Mouse (Mus musculus): Measurements from ENCODE around the gene Zswim8. TPM values are rescaled to one million over a fixed set of nuclear protein-coding genes. Genes with fewer than 3 reads are reported as not detected.

Gene Zswim8
- polyA plus RNA-seq, 1 experiment from 2014 or later, result 21.6 TPM

GRCm38 (mm10) chr14:20663601-20664000 is 43.8 kb upstream of the Zswim8 start:
- Histone ChIP-seq H3K9ac (replicated peaks; ENCODE audit: low read length) (peak overlapping the region; percentile 9; the same call in 1 of the 2 replicates), H3K27me3 (ENCODE audit: control insufficient read depth, insufficient read depth, low read length) (peaks cover 2% of the 10 kb centered on the region; the same call in 1 of the 2 replicates), H3K9me3 (replicated peaks; ENCODE audit: control insufficient read depth, low read length) (no peaks in the 10 kb centered on the region), H3K4me1 (ENCODE audit: control insufficient read depth, insufficient read depth, low read length) (no peaks in the 10 kb centered on the region), H3K27ac (replicated peaks; ENCODE audit: low read depth, low read length) (no peak overlapping the region), H3K4me3 (ENCODE audit: low read depth, low read length) (no peak overlapping the region), H3K4me2 (ENCODE audit: low read depth, low read length) (no peak overlapping the region), H3K36me3 (replicated peaks; ENCODE audit: control insufficient read depth, insufficient read depth, low read depth, low read length) (no peaks in the 10 kb centered on the region)
- no peak for ATAC-seq (replicated peaks; ENCODE audit: insufficient number of reproducible peaks, low FRiP score, low TSS enrichment, low read depth)
- 70% methylated on average over 2 of the region's 2 CpGs for WGBS
- DNase-seq (ENCODE audit: low spot score), result no peak

GRCm38 (mm10) chr14:20664436-20664835 is 42.9 kb upstream of the Zswim8 start:
- Histone ChIP-seq H3K27me3 (ENCODE audit: control insufficient read depth, insufficient read depth, low read length) (peaks cover 2% of the 10 kb centered on the region; the same call in 1 of the 2 replicates), H3K9me3 (replicated peaks; ENCODE audit: control insufficient read depth, low read length) (no peaks in the 10 kb centered on the region), H3K4me2 (ENCODE audit: low read depth, low read length) (no peak overlapping the region), H3K9ac (replicated peaks; ENCODE audit: low read length) (peak overlapping the region; percentile 25; the same call in 1 of the 2 replicates), H3K27ac (replicated peaks; ENCODE audit: low read depth, low read length) (no peak overlapping the region), H3K4me1 (ENCODE audit: control insufficient read depth, insufficient read depth, low read length) (no peaks in the 10 kb centered on the region), H3K4me3 (ENCODE audit: low read depth, low read length) (no peak overlapping the region), H3K36me3 (replicated peaks; ENCODE audit: control insufficient read depth, insufficient read depth, low read depth, low read length) (no peaks in the 10 kb centered on the region)
- DNase-seq (ENCODE audit: low spot score) (peak; percentile 6), ATAC-seq (replicated peaks; ENCODE audit: insufficient number of reproducible peaks, low FRiP score, low TSS enrichment, low read depth) (no peak)
- 59% methylated on average over 3 of the region's 3 CpGs for WGBS

GRCm38 (mm10) chr14:20667469-20667868 is 39.9 kb upstream of the Zswim8 start:
- 59% methylated on average over 1 of the region's 1 CpGs for WGBS
- Histone ChIP-seq H3K4me1 (ENCODE audit: control insufficient read depth, insufficient read depth, low read length) (no peaks in the 10 kb centered on the region), H3K4me3 (ENCODE audit: low read depth, low read length) (no peak overlapping the region), H3K9me3 (replicated peaks; ENCODE audit: control insufficient read depth, low read length) (no peaks in the 10 kb centered on the region), H3K4me2 (ENCODE audit: low read depth, low read length) (no peak overlapping the region), H3K27ac (replicated peaks; ENCODE audit: low read depth, low read length) (no peak overlapping the region), H3K27me3 (ENCODE audit: control insufficient read depth, insufficient read depth, low read length) (no peaks in the 10 kb centered on the region), H3K36me3 (replicated peaks; ENCODE audit: control insufficient read depth, insufficient read depth, low read depth, low read length) (no peaks in the 10 kb centered on the region), H3K9ac (replicated peaks; ENCODE audit: low read length) (no peak overlapping the region)
- no peak for ATAC-seq (replicated peaks; ENCODE audit: insufficient number of reproducible peaks, low FRiP score, low TSS enrichment, low read depth)
- DNase-seq (ENCODE audit: low spot score), result no peak

- H3K9ac ChIP-seq (replicated peaks; ENCODE audit: low read length), result no peak within 1 kb of the TSS
- H3K27me3 ChIP-seq (ENCODE audit: control insufficient read depth, insufficient read depth, low read length), result no peaks in the 10 kb centered on the region
Observed at GRCm38 (mm10) chr14:20668154-20668810, 39.1 kb upstream of the Zswim8 start, which contains the start of gene Synpo2l. TSS of gene Synpo2l (minus strand) at chr14:20668354.

GRCm38 (mm10) chr14:20672990-20673389 is 34.4 kb upstream of the Zswim8 start:
- no peaks in the 10 kb centered on the region for H3K27me3 ChIP-seq (ENCODE audit: control insufficient read depth, insufficient read depth, low read length)
- H3K36me3 ChIP-seq (replicated peaks; ENCODE audit: control insufficient read depth, insufficient read depth, low read depth, low read length), result 0 out of 2 replicates have a peak, but pooled peaks cover 2% of the 10 kb centered on the region
- H3K4me2 ChIP-seq (ENCODE audit: low read depth, low read length), result no peak overlapping the region
- ATAC-seq (replicated peaks; ENCODE audit: insufficient number of reproducible peaks, low FRiP score, low TSS enrichment, low read depth) (no peak), DNase-seq (ENCODE audit: low spot score) (peak; percentile 49)
- no peak overlapping the region for H3K27ac ChIP-seq (replicated peaks; ENCODE audit: low read depth, low read length)
- WGBS, result 90% methylated on average over 2 of the region's 2 CpGs
- no peaks in the 10 kb centered on the region for H3K4me1 ChIP-seq (ENCODE audit: control insufficient read depth, insufficient read depth, low read length)
- no peak overlapping the region for H3K9ac ChIP-seq (replicated peaks; ENCODE audit: low read length)
- no peaks in the 10 kb centered on the region for H3K9me3 ChIP-seq (replicated peaks; ENCODE audit: control insufficient read depth, low read length)
- no peak overlapping the region for H3K4me3 ChIP-seq (ENCODE audit: low read depth, low read length)

More at GRCm38 (mm10) chr14:20668154-20668810, 39.1 kb upstream of the Zswim8 start, which contains the start of gene Synpo2l:
- Histone ChIP-seq H3K4me1 (ENCODE audit: control insufficient read depth, insufficient read depth, low read length) (no peaks in the 10 kb centered on the region), H3K36me3 (replicated peaks; ENCODE audit: control insufficient read depth, insufficient read depth, low read depth, low read length) (no peaks in the 10 kb centered on the region), H3K4me3 (ENCODE audit: low read depth, low read length) (no peak within 1 kb of the TSS), H3K9me3 (replicated peaks; ENCODE audit: control insufficient read depth, low read length) (no peaks in the 10 kb centered on the region), H3K4me2 (ENCODE audit: low read depth, low read length) (no peak within 1 kb of the TSS), H3K27ac (replicated peaks; ENCODE audit: low read depth, low read length) (no peak within 1 kb of the TSS)
- no peak for DNase-seq (ENCODE audit: low spot score)
- 81% methylated on average over 8 of the region's 8 CpGs for WGBS
- ATAC-seq (replicated peaks; ENCODE audit: insufficient number of reproducible peaks, low FRiP score, low TSS enrichment, low read depth), result no peak

GRCm38 (mm10) chr14:20673735-20674063 is 33.7 kb upstream of the Zswim8 start:
- no peaks in the 10 kb centered on the region for H3K4me1 ChIP-seq (ENCODE audit: control insufficient read depth, insufficient read depth, low read length)
- WGBS, result 8% methylated on average over 13 of the region's 13 CpGs
- H3K9me3 ChIP-seq (replicated peaks; ENCODE audit: control insufficient read depth, low read length), result no peaks in the 10 kb centered on the region
- ATAC-seq (replicated peaks; ENCODE audit: insufficient number of reproducible peaks, low FRiP score, low TSS enrichment, low read depth) (peak; percentile 51; the same call in 1 of the 2 replicates), DNase-seq (ENCODE audit: low spot score) (no peak)
- H3K36me3 ChIP-seq (replicated peaks; ENCODE audit: control insufficient read depth, insufficient read depth, low read depth, low read length), result peaks cover 2% of the 10 kb centered on the region; the same call in 1 of the 2 replicates
- peak overlapping the region; percentile 37 for H3K4me2 ChIP-seq (ENCODE audit: low read depth, low read length)
- H3K27me3 ChIP-seq (ENCODE audit: control insufficient read depth, insufficient read depth, low read length), result no peaks in the 10 kb centered on the region
- peak overlapping the region; percentile 16; the same call in 1 of the 2 replicates for H3K27ac ChIP-seq (replicated peaks; ENCODE audit: low read depth, low read length)
- peak overlapping the region; percentile 69 for H3K4me3 ChIP-seq (ENCODE audit: low read depth, low read length)
- peak overlapping the region; percentile 42 for H3K9ac ChIP-seq (replicated peaks; ENCODE audit: low read length)

GRCm38 (mm10) chr14:20674064-20674833 is 33.1 kb upstream of the Zswim8 start, which contains the start of gene Sec24c:
TSS of gene Sec24c (plus strand) at chr14:20674308.
- under 1% methylated on average over 43 of the region's 43 CpGs for WGBS
- Histone ChIP-seq H3K27ac (replicated peaks; ENCODE audit: low read depth, low read length) (peak within 1 kb of the TSS; percentile 80), H3K4me2 (ENCODE audit: low read depth, low read length) (peak within 1 kb of the TSS; percentile 74), H3K9ac (replicated peaks; ENCODE audit: low read length) (peak within 1 kb of the TSS; percentile 80), H3K9me3 (replicated peaks; ENCODE audit: control insufficient read depth, low read length) (no peaks in the 10 kb centered on the region), H3K36me3 (replicated peaks; ENCODE audit: control insufficient read depth, insufficient read depth, low read depth, low read length) (peaks cover 2% of the 10 kb centered on the region; the same call in 1 of the 2 replicates), H3K4me1 (ENCODE audit: control insufficient read depth, insufficient read depth, low read length) (no peaks in the 10 kb centered on the region), H3K4me3 (ENCODE audit: low read depth, low read length) (peak within 1 kb of the TSS; percentile 69), H3K27me3 (ENCODE audit: control insufficient read depth, insufficient read depth, low read length) (no peaks in the 10 kb centered on the region)
- ATAC-seq (replicated peaks; ENCODE audit: insufficient number of reproducible peaks, low FRiP score, low TSS enrichment, low read depth) (peak; percentile 95), DNase-seq (ENCODE audit: low spot score) (peak; percentile 100)

- ATAC-seq (replicated peaks; ENCODE audit: insufficient number of reproducible peaks, low FRiP score, low TSS enrichment, low read depth) (no peak), DNase-seq (ENCODE audit: low spot score) (no peak)
- WGBS, result 94% methylated on average over 4 of the region's 4 CpGs
- no peak overlapping the region for H3K9ac ChIP-seq (replicated peaks; ENCODE audit: low read length)
- H3K27me3 ChIP-seq (ENCODE audit: control insufficient read depth, insufficient read depth, low read length), result no peaks in the 10 kb centered on the region
- H3K27ac ChIP-seq (replicated peaks; ENCODE audit: low read depth, low read length), result no peak overlapping the region
- H3K9me3 ChIP-seq (replicated peaks; ENCODE audit: control insufficient read depth, low read length), result no peaks in the 10 kb centered on the region
- no peaks in the 10 kb centered on the region for H3K4me1 ChIP-seq (ENCODE audit: control insufficient read depth, insufficient read depth, low read length)
- H3K36me3 ChIP-seq (replicated peaks; ENCODE audit: control insufficient read depth, insufficient read depth, low read depth, low read length), result peaks cover 10% of the 10 kb centered on the region
- no peak overlapping the region for H3K4me2 ChIP-seq (ENCODE audit: low read depth, low read length)
- H3K4me3 ChIP-seq (ENCODE audit: low read depth, low read length), result no peak overlapping the region
Observed at GRCm38 (mm10) chr14:20677906-20678305, 29.4 kb upstream of the Zswim8 start.
